Mouse (Mus musculus) retina, postnatal 7 days (tissue): ENCODE data around the gene Tti1.

Experiments used
- DNase-seq: peaks from one replicate; pipeline ENCODE4 v3.0.0-alpha.2; 2012; ENCODE audit warnings: low read depth, low spot score

Gene Tti1

GRCm38 (mm10) chr2:158039662-158040061, 11.4 kb upstream of the Tti1 start:
- no peak for DNase-seq

- no peak for DNase-seq
These were observed 9.3 kb upstream of the Tti1 start for GRCm38 (mm10) chr2:158037571-158037970.

DNA sequence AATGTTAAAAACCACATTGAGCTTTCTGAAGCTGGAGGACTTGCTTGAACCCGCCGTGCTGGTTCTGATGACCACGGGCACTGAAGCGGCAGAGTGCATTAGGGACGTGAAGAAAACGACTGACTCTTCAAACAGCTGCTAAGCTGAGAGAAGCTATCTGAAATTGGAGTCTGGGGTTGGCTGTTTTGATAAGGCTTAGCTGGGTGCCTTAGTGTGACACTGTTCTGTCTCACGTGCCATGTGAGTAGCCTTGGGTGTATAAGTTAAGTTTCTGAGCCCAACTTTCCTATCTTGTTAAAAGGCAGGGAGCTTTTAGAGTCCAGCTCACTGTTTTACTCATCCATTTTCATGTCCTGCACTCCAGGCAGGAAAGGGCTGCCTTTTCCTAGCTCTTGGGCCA, 8.7 kb upstream of the Tti1 start:
- DNase-seq: no peak

GRCm38 (mm10) chr2:158036408-158036807, 8.2 kb upstream of the Tti1 start:
- no peak for DNase-seq

GRCm38 (mm10) chr2:158035813-158036212, 7.6 kb upstream of the Tti1 start:
- DNase-seq: no peak

GRCm38 (mm10) chr2:158030007-158030406, 1.8 kb upstream of the Tti1 start:
- DNase-seq: no peak

DNA sequence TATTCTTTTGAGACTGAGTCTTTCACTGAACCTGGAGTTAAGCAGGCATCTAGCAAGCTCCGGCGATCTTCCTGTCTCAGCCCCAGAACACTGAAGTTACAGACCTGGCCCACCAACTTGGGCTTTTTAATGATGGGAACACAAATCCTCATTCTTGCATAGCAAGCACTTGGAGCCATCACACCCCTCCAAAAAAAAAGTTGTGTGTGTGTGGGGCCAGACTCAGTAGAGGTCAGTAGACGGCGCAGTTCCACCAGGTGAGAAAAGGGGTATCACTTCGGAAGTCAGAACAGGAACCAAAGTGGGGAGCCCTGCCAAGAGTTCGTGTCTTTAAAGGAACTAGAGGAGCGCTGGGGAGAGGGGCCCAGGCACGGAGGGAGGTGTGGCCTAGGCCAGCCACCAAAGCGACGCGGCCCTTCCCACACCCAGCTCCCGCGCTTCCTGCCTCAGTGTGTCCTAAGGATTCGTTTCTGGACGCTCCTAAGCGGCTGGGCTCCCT, 329 bp downstream of the Tti1 start:
- DNase-seq: no peak

GRCm38 (mm10) chr2:158017330-158017729, 10.9 kb downstream of the Tti1 start:
- no peak for DNase-seq

DNA sequence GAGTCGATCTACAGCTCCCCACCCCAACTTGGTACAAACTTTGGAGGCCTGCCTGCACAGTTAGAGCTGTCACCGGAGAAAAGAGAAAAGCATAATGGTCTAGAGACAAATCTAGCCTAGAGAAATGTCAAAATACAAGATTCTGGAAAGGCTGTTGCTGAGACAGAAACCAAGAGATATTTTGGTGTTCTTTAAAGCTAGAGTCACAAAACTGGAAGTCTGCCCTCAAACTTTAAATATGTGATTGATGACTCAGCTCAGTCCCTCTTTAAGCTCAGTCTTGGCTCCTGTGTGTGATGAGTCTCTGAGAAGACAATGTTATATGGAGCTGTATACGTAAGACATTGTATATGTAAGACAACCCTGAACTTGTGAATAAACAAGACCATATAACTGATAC, 15.6 kb downstream of the Tti1 start:
- no peak for DNase-seq

DNA sequence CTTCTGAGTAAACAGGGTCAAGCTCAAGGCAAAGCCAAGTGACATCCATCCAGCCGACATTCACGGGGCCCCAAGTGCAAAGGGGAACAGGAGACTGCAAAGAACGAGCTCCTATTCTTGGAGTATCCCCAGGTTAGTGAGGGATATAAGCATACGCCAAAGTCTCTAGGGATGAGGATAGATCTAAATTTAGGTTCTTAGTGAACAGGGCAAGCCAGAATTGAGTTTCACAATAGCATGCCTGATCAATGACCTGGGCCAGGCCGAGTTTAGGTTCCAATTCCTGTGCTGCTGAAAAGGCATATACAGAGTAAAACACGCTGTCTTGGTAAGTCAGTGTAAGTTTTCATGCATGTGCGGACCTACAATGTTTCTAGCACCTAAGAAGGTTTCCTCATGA, 18.9 kb downstream of the Tti1 start:
- DNase-seq: no peak

GRCm38 (mm10) chr2:158005641-158006040, 22.6 kb downstream of the Tti1 start:
- DNase-seq: no peak

DNA sequence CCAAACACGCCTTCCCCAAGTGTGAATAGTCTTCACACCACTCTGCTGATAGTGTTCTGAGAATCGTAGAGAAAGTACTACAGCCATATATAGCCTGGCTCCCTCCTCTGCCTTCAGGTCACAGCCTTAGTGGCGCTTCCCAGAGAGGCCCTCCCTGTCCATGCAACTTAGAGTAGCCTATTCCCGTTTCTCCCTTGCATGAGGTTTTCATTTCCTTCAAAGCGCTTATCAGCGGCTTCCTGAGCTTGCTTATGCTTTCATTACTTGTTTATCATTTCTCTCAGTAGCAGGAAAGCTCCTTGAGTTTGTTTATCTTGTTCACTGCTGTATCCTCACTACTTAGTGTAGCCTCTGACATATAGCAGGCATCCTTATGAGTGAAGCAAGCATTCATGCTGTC, 23.6 kb downstream of the Tti1 start:
- no peak for DNase-seq

DNA sequence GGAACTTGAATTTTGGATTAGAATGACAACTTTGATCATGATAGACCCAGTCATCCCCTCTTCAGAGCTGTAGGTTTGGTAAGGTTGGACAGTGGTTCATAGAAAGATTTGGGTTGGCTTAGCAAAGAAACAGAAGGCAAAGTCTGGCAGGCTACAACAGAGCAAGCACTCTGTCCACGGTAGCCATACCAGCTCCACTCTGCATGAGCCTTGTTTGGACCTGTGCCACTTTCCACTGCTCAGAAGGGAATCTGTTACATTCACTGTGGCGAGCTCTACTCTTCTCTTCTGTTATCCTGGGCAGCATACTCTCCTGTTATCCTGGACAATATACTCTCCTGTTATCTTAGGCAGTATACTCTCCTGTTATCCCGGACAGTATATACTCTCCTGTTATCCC, 29.4 kb downstream of the Tti1 start:
- DNase-seq: no peak

- no peak for DNase-seq
These were observed 35.7 kb downstream of the Tti1 start for GRCm38 (mm10) chr2:157992501-157992900.

GRCm38 (mm10) chr2:157991026-157991425, 37.2 kb downstream of the Tti1 start:
- no peak for DNase-seq

- no peak for DNase-seq
These were observed 38.3 kb downstream of the Tti1 start for GRCm38 (mm10) chr2:157989946-157990345.

DNA sequence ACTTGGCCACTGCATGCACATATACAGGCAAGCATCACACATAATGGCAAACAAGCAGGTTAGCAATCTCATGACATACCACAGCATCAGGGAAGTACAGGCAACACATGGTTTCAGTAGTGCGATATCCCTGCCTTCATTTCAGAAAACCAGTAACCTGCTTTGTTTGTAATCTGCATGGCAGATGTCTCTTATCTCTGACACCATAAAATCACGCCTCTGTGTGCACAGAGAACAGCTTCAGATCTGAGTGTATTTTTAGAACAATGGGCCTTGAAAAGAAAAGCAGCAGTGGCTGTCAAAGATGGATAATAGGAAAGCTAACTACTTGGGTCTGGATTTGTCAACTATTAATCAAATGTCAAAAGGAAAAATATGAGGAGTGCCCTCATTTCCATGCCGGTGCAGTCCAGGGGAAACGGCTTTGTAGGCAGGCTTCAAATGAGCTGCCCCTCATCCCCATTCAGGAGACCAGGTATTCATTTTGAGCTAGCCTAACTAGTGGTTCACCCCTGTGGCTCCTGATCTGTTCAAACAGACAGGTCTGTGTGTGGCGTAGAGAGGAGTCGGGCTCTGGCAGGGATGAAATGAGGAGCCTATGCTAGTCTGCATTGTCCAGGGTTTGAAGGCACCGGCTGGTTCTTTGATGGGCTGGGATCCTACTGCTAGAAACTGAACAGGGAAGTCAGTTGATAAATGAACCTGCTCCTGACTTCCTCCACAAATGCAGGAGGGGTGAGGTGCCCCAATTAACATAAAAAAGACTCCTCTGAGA, 39.6 kb downstream of the Tti1 start:
- DNase-seq: no peak

DNA sequence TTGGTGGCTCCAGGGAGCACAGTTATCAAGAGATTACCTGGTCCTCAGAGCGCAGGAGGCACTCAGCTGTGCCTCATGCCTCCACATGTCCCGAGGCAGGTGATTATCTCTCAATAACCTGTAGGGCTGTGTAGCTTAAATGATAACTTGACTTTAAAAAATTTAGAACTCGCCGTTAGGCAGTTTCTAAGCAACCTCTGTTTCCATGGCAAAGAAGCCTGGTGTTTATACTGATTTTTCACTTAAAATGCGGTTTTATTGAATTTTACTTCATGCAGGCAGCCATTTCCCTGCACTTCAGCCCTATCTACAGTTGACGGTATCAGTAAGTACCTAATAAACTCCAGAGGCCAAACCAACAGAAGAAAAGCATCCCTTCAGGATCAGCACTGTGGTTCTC, 42.0 kb downstream of the Tti1 start:
- no peak for DNase-seq

DNA sequence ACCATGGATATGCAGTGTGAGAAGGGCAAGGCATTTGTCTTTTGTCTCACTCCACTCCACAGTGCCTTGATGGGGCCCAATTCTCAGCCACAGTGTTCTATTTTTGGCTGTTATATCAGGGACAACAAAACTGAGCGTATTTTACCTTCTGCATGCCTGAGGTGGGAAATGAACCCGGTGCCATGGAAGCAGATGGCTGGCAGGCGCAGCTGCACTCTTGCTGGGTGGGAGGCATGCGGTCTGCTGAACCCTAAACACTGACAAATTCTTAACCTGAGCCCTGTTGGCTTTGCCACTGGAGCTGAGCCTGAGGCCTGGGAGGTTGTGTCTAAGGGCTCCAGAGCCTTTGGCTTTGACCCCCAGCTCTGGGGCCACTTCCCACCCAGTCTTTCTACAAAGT, 42.6 kb downstream of the Tti1 start:
- DNase-seq: no peak

DNA sequence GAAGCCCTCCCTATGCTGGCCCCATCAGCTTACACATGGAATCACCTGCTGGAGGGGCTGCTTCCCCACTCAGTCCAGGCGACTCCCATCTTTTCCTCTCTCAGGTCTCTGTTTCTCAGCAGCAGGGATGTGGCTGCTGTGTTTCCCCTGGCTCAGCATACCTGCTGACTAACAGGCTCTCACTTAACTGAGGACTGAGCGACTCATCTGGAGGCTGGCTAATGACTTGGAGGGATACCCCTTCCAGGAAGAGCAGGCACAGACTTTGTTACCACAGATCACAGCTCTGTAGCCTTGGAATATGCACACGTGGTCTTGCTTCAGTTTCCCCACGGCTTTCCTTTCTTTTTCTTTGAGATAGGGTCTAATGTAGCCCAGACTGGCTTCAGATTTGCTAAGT, 45.0 kb downstream of the Tti1 start:
- no peak for DNase-seq

GRCm38 (mm10) chr2:157982727-157983126, 45.5 kb downstream of the Tti1 start:
- no peak for DNase-seq

GRCm38 (mm10) chr2:157979241-157979640, 49.0 kb downstream of the Tti1 start:
- DNase-seq: no peak

DNA sequence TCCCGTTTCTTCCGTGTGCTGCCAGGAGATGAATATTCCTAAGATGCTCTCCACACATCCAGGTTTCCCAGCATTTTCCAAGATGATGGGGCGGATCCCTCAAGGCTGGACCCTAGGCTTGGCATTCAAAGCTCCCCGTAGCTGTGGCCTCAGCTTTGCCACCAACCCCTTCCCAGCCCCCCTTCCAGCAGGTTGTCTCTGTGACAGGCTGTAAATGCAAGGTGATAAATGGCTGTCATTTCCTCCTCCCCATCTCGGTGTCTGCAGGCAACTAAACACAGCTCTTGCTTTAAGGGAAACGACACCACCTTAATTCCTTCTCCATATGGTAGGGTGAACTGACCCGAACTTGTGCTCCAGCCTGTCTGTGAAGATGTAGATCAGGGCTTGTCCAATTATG, 52.6 kb downstream of the Tti1 start:
- no peak for DNase-seq
